Comparison of ENCODE assay signal across 7 mouse cellular contexts in the genomic region with DNA sequence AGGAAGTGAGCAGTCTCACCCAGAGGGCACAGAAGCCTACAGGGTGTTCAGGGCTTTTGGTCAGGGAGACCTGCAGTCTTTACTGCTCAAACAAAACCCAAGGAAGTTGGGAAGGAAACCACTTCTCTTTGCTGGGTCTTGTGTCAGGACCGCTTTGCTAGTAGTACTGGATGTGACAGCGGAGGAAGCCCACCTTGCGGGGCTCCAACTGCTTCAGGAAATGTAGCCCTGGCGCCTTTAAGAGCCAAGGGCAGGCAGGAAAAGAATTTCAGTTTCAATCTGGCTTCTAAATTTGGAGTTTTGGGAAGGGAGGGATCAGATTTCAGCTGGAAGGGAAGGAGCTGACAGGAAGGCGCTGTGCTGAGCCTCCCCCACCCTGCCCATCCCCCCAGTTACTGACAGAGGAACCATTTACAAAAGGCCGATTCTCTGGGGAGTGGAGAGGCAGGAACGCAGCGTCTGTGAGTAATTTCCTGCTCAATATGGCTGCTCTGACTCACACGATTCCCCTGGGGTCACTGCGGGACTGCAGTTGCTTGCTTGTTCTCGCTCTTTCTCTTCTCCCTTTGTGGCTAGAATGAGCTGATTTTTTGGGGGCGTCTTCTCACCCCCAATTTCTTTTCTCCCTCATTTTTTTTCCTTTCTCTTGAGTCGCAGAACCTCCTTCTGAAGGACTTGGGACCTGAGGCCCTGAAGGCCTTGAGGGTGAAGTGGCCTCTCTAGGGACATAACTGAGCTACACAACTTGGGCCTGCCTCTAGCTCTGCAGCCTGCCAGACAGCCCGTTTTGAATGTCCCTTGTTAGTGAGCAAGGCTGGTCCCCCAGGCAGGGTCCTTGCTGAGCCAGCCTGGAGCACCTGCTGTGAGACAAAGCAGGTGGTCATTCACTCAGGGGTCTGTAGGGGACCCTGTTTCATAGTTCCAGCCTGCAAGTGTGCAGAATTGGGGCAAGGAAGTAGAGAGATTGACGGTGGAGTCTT. TPM values are rescaled to one million over a fixed set of nuclear protein-coding genes. Genes with fewer than 3 reads are reported as not detected.
DNase-seq lines count a peak whose midpoint lies in the region; ATAC-seq and TF ChIP-seq lines count a peak whose summit lies in the region.

No protein-coding gene starts in this region.

- peak; percentile 55 to 61 for DNase-seq in adrenal gland, adult 18-20 months (ENCODE audit: low spot score in 2 of 2)
- DNase-seq in embryo, embryonic 11.5 days (ENCODE audit: low read depth, low spot score), result peak; percentile 97
- peak; percentile 81 for DNase-seq in left cerebral cortex, postnatal 4 days
- peak; percentile 97 for DNase-seq in midbrain, embryonic 11.5 days (ENCODE audit: low spot score, missing footprints)

- H3K36me3 ChIP-seq in intestine, embryonic 16.5 days (ENCODE audit: control insufficient read depth, insufficient read depth, low read length), result no peaks in the 10 kb centered on the region; the same call in 1 of the 2 replicates
- H3K36me3 ChIP-seq in midbrain, embryonic 11.5 days (ENCODE audit: control insufficient read depth, insufficient read depth, low read length), result peaks cover 18% of the 10 kb centered on the region
- H3K36me3 ChIP-seq in small intestine, adult 2 months (ENCODE audit: control insufficient read depth, insufficient read depth, low read length), result peaks cover 50% of the 10 kb centered on the region

- peak overlapping the region; percentile 67 for H3K4me2 ChIP-seq in intestine, embryonic 16.5 days (ENCODE audit: low read depth, low read length)
- peak overlapping the region; percentile 40 for H3K4me2 ChIP-seq in midbrain, embryonic 11.5 days

- H3K4me3 ChIP-seq in intestine, embryonic 16.5 days (ENCODE audit: low read length), result peak overlapping the region; percentile 36
- peak overlapping the region; percentile 13; the same call in 1 of the 2 replicates for H3K4me3 ChIP-seq in midbrain, embryonic 11.5 days (ENCODE audit: low read depth, low read length)
- peak overlapping the region; percentile 54 for H3K4me3 ChIP-seq in small intestine, adult 2 months (ENCODE audit: low read depth, low read length)

- peaks cover 58% of the 10 kb centered on the region for H3K4me1 ChIP-seq in intestine, embryonic 16.5 days (ENCODE audit: control insufficient read depth, insufficient read depth, low read length)
- H3K4me1 ChIP-seq in midbrain, embryonic 11.5 days (ENCODE audit: control insufficient read depth, insufficient read depth, low read length), result peaks cover 52% of the 10 kb centered on the region
- H3K4me1 ChIP-seq in small intestine, adult 2 months (ENCODE audit: control insufficient read depth, insufficient read depth, insufficient read length, low read length), result peaks cover 18% of the 10 kb centered on the region

- peak overlapping the region; percentile 100 for H3K27ac ChIP-seq in intestine, embryonic 16.5 days (ENCODE audit: low read length)
- peak overlapping the region; percentile 98 for H3K27ac ChIP-seq in midbrain, embryonic 11.5 days (ENCODE audit: low read depth, low read length)
- peak overlapping the region; percentile 95 for H3K27ac ChIP-seq in small intestine, adult 2 months (ENCODE audit: insufficient read depth, low read depth, low read length)

- TF ChIP-seq CTCF in small intestine, adult 2 months (IDR thresholded peaks at IDR 0.05; ENCODE audit: extremely low read depth, insufficient read length, insufficient replicate concordance, low read depth, low read length), result no peak

- 8% methylated on average over 15 of the region's 15 CpGs for WGBS in intestine, embryonic 16.5 days
- 5% methylated on average over 15 of the region's 15 CpGs for WGBS in midbrain, embryonic 11.5 days
- 46% methylated on average over 15 of the region's 15 CpGs for WGBS in small intestine, adult 2 months

- H3K9me3 ChIP-seq in intestine, embryonic 16.5 days (ENCODE audit: control insufficient read depth, low read length), result no peaks in the 10 kb centered on the region
- no peaks in the 10 kb centered on the region for H3K9me3 ChIP-seq in midbrain, embryonic 11.5 days (ENCODE audit: control insufficient read depth, low read length)

- H3K9ac ChIP-seq in intestine, embryonic 16.5 days (ENCODE audit: low read depth, low read length), result peak overlapping the region; percentile 67
- peak overlapping the region; percentile 71 for H3K9ac ChIP-seq in midbrain, embryonic 11.5 days (ENCODE audit: low read length)

- peak; percentile 64 for ATAC-seq in granulocyte monocyte progenitor cell, adult 5-6 weeks (replicated peaks; ENCODE audit: poor library complexity, severe bottlenecking)
- peak; percentile 73 for ATAC-seq in intestine, embryonic 16.5 days
- ATAC-seq in midbrain, embryonic 11.5 days (ENCODE audit: low FRiP score), result peak; percentile 76; the same call in 1 of the 2 replicates

- intact Hi-C loops in left cerebral cortex, postnatal 4 days (cut with DNase I), result no loop called here

- H3K27me3 ChIP-seq in intestine, embryonic 16.5 days (replicated peaks; ENCODE audit: control insufficient read depth, insufficient read depth, low read length), result no peaks in the 10 kb centered on the region
- no peaks in the 10 kb centered on the region for H3K27me3 ChIP-seq in midbrain, embryonic 11.5 days (ENCODE audit: control insufficient read depth, insufficient read depth, low read length)
- no peaks in the 10 kb centered on the region for H3K27me3 ChIP-seq in small intestine, adult 2 months (ENCODE audit: control insufficient read depth, insufficient read depth, low read length)

- no peak for TF ChIP-seq POLR2A in small intestine, adult 2 months (IDR thresholded peaks at IDR 0.05; ENCODE audit: low read depth, low read length)

RNA-seq across cellular contexts. Expression of gene Ptpa, which starts 26.0 kb away (rescaled TPM):
- total RNA-seq in adrenal gland, adult 18-20 months (2021), result 100 to 1,000 TPM; 134 to 138 TPM
- total RNA-seq in granulocyte monocyte progenitor cell, adult 5-6 weeks (2014; fragmentation: Nextera tagmentation), result 127 and 167 TPM in 2 replicates
- 58.5 and 61.0 TPM in 2 replicates for total RNA-seq in granulocyte monocyte progenitor cell, adult 5-6 weeks (2017)
- polyA plus RNA-seq in intestine, embryonic 16.5 days (2015; fragmentation: Nextera tagmentation; extraction: Ambion mirVana), result 120 and 132 TPM in 2 replicates
- 100 to 1,000 TPM; 145 to 153 TPM for total RNA-seq in left cerebral cortex, postnatal 4 days (2021)
- polyA plus RNA-seq in midbrain, embryonic 11.5 days (2014; fragmentation: Nextera tagmentation; extraction: Ambion mirVana), result 50.7 and 54.3 TPM in 2 replicates
- polyA plus RNA-seq in small intestine, adult 2 months (2012; rRNA removed), result 55.4 and 102 TPM in 2 replicates

RNA-seq across cellular contexts. Expression of gene Crat, which starts 26.2 kb away (rescaled TPM):
- total RNA-seq in adrenal gland, adult 18-20 months (2021), result 100 to 1,000 TPM; 175 to 243 TPM
- total RNA-seq in granulocyte monocyte progenitor cell, adult 5-6 weeks (2014; fragmentation: Nextera tagmentation), result 18.1 and 35.3 TPM in 2 replicates
- total RNA-seq in granulocyte monocyte progenitor cell, adult 5-6 weeks (2017), result 7.1 and 14.7 TPM in 2 replicates
- 25.9 and 29.4 TPM in 2 replicates for polyA plus RNA-seq in intestine, embryonic 16.5 days (2015; fragmentation: Nextera tagmentation; extraction: Ambion mirVana)
- 10 to 100 TPM; 33.2 to 33.3 TPM for total RNA-seq in left cerebral cortex, postnatal 4 days (2021)
- 23.7 and 24.2 TPM in 2 replicates for polyA plus RNA-seq in midbrain, embryonic 11.5 days (2014; fragmentation: Nextera tagmentation; extraction: Ambion mirVana)
- 77.8 and 176 TPM in 2 replicates for polyA plus RNA-seq in small intestine, adult 2 months (2012; rRNA removed)

RNA-seq across cellular contexts. Expression of gene Ier5l, which starts 32.2 kb away (rescaled TPM):
- total RNA-seq in adrenal gland, adult 18-20 months (2021), result 1 to 10 TPM; 3.1 to 5.1 TPM
- total RNA-seq in granulocyte monocyte progenitor cell, adult 5-6 weeks (2014; fragmentation: Nextera tagmentation), result not detected in 2 replicates
- 0.56 and 3.2 TPM in 2 replicates for total RNA-seq in granulocyte monocyte progenitor cell, adult 5-6 weeks (2017)
- 0.61 and 0.75 TPM in 2 replicates for polyA plus RNA-seq in intestine, embryonic 16.5 days (2015; fragmentation: Nextera tagmentation; extraction: Ambion mirVana)
- total RNA-seq in left cerebral cortex, postnatal 4 days (2021), result 10 to 100 TPM; 10.8 to 13.2 TPM
- 4.9 and 5.0 TPM in 2 replicates for polyA plus RNA-seq in midbrain, embryonic 11.5 days (2014; fragmentation: Nextera tagmentation; extraction: Ambion mirVana)
- 11.5 and 13.4 TPM in 2 replicates for polyA plus RNA-seq in small intestine, adult 2 months (2012; rRNA removed)

RNA-seq across cellular contexts. Expression of gene Dolpp1, which starts 49.8 kb away (rescaled TPM):
- total RNA-seq in adrenal gland, adult 18-20 months (2021), result 10 to 100 TPM; 13.2 to 15.2 TPM
- total RNA-seq in granulocyte monocyte progenitor cell, adult 5-6 weeks (2014; fragmentation: Nextera tagmentation), result 13.4 and 17.5 TPM in 2 replicates
- total RNA-seq in granulocyte monocyte progenitor cell, adult 5-6 weeks (2017), result 19.1 and 29.6 TPM in 2 replicates
- 59.4 and 63.3 TPM in 2 replicates for polyA plus RNA-seq in intestine, embryonic 16.5 days (2015; fragmentation: Nextera tagmentation; extraction: Ambion mirVana)
- 10 to 100 TPM; 41.1 to 43.9 TPM for total RNA-seq in left cerebral cortex, postnatal 4 days (2021)
- 41.1 and 45.8 TPM in 2 replicates for polyA plus RNA-seq in midbrain, embryonic 11.5 days (2014; fragmentation: Nextera tagmentation; extraction: Ambion mirVana)
- polyA plus RNA-seq in small intestine, adult 2 months (2012; rRNA removed), result 62.0 and 199 TPM in 2 replicates

Comparison
In these comparisons a context has a peak if more than half of its experiments do, and no peak if none do; other contexts are left out.
1. Peak in every context shown above with its lines: DNase-seq, ATAC-seq, H3K4me3 ChIP-seq and H3K27ac ChIP-seq.
2. RNA of gene Crat, which starts 26.2 kb away (total RNA-seq): 175 to 243 TPM in adrenal gland, adult 18-20 months; 7.1 to 35.3 TPM in granulocyte monocyte progenitor cell, adult 5-6 weeks and 33.2 to 33.3 TPM in left cerebral cortex, postnatal 4 days; every median in the first group is over 4 times any median in the second.